Mouse (Mus musculus): ENCODE measurements around the gene Gfpt2.

DNA sequence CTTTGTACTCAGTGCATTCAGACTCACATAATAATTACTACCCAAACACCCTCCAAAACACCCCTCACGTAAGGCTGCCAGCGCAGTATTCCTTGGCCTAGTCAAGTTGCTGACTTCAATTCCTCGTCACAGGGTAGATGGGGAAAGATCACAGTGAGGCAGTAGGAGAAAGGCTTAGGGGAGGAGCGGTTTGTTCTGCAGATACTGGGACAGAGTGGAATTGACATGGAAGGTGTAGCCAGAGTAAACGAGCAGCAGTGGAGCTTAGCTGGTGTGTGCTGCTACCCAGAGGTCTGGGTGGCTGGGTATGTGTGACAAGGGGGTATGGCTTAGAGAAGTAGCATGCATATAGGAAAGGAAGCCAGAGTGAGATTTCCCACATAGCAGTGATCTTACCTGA, 73.3 kb downstream of the Gfpt2 start:
- TF ChIP-seq E2F4 (IDR thresholded peaks at IDR 0.05; ENCODE audit: insufficient read depth) (no peak), REST (IDR thresholded peaks at IDR 0.05; ENCODE audit: insufficient read depth, insufficient read length) (no peak), MYOG (IDR thresholded peaks at IDR 0.05; ENCODE audit: control insufficient read depth in 1 of 3, insufficient read depth in 1 of 3, insufficient read length in 2 of 3, low read depth in 2 of 3) (no peak), CEBPB (IDR thresholded peaks at IDR 0.05; ENCODE audit: insufficient read depth, poor library complexity, severe bottlenecking) (no peak), POLR2A (IDR thresholded peaks at IDR 0.05; ENCODE audit: insufficient read length, low read depth) (no peak), POLR2AphosphoS2 (IDR thresholded peaks at IDR 0.05; ENCODE audit: insufficient read length, low read depth) (no peak), TCF12 (IDR thresholded peaks at IDR 0.05; ENCODE audit: insufficient read depth, poor library complexity, severe bottlenecking) (no peak), MAX (IDR thresholded peaks at IDR 0.05; ENCODE audit: low read depth) (no peak), SRF (IDR thresholded peaks at IDR 0.05; ENCODE audit: control insufficient read depth, insufficient read length, low read depth) (no peak), MYOD1 (IDR thresholded peaks at IDR 0.05; ENCODE audit: control insufficient read depth in 1 of 3, insufficient read length in 2 of 3, low read depth in 2 of 3) (no peak), USF1 (IDR thresholded peaks at IDR 0.05; ENCODE audit: low read depth) (no peak)
